Mouse (Mus musculus) frontal cortex, postnatal 10 days (tissue): ENCODE data around the gene Syde2.
"Not testable (repeated sequence)": the region's sequence is repeated elsewhere in the genome, so short reads cannot be mapped to it uniquely, and the experiment has no call there.

Experiments used
- DNase-seq, 2 experiments: peaks; one replicate each; pipeline ENCODE4 v3.0.0; 2022; ENCODE audit warnings: low spot score in 2 of 2, mixed read lengths in 1 of 2

The Syde2 gene

DNA sequence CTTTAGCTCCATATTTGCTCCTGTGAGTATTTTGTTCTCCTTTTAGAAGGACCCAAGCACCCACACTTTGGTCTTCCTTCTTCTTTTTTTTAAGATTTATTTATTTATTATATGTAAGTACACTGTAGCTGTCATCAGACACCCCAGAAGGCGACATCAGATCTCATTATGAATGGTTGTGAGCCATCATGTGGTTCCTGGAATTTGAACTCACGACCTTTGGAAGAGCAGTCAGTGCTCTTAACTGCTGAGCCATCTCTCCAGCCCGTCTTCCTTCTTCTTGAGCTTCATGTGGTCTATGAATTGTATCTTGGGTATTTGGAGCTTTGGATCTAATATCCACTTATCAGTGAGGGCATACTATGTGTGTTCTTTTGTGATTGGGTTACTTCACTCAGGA is 22.1 kb upstream of the Syde2 start:
- not testable (repeated sequence) for DNase-seq

DNA sequence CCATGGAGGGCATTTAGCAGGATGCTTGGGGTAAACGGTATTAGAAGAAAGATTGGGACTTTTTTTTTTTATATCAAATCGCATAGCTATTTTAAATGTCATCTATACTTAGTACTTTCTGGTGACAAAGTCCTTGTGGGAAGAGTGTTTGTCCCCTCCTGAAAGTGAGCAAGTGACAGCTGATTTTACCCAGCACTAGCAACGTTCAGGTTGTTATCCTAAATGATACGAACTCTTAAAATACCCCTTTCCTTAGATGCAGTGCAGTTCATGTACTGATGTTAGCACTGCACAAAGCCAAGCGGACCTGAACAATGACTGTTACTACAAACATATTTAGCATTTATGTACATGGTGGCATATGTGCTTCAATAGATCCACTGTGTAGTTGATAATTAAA is 20.9 kb upstream of the Syde2 start:
- no peak for DNase-seq

- no peak for DNase-seq
Observed at GRCm38 (mm10) chr3:145969031-145969501, 18.6 kb upstream of the Syde2 start.

DNA sequence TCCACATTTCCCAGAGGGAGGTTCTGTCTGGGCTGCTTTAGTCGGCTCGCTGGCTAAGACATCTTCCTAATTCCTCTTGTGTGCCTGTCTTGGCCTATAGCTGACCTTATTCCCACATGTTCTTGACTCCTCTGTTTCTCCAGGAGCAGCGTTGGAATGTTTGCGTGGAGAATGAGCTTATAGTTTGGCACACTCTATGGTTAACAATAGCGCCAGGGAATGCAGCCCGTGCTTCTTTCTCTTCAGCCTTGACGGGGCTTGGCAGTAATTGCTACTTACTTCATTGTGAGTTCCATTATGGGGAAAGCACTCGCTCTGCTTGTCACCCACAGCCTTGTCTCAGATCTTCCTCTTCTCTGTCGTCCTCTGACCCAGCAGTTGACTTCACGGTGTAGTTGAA is 16.2 kb upstream of the Syde2 start:
- no peak for DNase-seq

GRCm38 (mm10) chr3:145974986-145975385 is 12.7 kb upstream of the Syde2 start:
- no peak for DNase-seq

DNA sequence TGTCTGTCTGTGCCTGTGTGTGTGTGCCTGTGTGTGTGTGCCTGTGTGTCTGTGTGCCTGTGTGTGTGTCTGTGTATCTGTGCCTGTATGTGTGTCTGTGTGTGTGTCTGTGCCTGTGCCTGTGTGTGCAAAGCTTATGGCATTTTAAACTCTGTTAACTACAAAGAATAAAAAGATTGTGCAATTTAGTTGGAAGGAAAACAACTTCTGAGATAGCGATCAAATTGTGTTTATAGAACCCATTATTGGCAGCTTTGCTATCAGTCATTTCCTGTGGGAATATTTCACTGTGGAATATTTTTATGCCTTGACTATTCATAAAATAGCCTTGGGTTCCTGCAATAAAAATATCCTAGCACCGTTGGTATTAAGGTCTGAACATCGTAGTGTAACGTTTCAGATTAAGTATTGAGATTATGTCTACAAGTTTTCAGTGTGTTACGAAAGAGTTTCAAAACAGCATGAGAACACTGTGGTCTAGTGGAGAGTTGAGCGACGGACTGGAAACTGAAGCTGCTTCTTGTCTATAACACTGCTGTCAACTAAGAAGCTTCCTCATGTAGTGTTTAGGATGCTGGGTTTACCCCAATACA is 2.2 kb upstream of the Syde2 start:
- DNase-seq: no peak

DNA sequence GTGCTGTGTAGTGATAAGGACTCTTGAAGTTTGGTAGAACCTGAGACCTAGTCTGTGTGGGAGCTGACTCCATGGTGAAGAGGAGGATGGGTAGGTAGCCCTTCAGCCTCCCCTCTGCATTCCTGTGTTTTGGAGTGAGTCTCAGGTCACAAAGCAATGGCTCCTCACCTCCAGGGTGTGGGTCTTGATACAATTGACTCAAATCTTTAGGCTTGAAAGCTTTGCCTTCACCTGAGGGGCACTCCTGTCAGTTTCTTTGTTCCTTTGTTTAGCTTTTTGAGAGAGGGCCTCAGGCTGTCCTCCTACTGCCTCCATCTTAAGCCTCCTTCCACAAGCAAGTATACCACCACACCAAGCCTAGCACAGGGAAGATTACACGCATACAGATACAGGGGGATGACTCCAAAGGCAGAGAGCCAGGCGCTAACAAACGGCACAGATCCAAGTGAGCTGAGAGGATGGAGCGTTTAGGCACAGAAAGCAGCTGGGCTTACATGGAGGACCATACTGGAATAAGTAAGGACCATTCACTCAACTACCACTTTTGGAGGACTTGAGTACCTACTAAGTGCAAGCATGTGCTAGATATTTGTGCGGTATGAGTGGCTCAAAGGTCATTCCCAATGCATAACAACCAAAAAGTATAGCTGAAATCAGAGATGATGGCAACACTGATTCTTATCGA is 1.2 kb upstream of the Syde2 start:
- DNase-seq: no peak

DNA sequence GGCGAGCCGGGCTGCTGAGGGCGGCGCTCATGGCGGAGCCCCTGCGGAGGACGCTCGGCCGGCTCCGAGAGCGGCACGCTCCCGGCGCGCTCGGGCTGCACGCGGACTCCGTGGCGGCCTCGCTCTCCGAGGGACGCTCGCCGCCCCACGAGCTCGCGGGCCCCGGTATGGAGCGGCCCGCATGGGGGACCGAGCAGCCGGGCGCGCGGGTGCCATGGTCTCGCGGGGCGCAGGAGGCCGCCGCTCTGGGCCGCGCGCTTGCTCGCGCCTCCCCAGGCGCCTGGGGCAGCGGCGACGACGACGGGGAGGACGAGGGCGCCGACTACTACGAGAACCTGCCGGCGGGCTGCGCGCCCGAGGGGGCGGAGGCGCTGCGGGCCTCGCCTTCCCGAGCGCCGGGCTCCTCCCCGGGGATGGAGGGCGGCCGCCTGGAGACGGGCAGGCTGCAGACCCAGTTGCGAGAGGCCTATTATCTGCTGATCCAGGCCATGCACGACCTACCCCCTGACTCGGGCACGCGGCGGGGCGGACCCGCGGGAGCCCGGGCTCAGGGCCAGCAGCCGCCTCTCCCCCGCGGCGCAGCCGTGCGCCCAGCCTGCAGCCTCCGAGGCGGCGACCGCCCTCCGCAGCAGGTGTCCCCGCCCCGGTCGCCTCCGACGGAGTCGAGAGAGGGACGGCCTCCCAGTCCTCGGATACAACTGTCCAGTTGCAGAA is 457 bp downstream of the Syde2 start:
- peak; percentile 62 to 66 for DNase-seq

DNA sequence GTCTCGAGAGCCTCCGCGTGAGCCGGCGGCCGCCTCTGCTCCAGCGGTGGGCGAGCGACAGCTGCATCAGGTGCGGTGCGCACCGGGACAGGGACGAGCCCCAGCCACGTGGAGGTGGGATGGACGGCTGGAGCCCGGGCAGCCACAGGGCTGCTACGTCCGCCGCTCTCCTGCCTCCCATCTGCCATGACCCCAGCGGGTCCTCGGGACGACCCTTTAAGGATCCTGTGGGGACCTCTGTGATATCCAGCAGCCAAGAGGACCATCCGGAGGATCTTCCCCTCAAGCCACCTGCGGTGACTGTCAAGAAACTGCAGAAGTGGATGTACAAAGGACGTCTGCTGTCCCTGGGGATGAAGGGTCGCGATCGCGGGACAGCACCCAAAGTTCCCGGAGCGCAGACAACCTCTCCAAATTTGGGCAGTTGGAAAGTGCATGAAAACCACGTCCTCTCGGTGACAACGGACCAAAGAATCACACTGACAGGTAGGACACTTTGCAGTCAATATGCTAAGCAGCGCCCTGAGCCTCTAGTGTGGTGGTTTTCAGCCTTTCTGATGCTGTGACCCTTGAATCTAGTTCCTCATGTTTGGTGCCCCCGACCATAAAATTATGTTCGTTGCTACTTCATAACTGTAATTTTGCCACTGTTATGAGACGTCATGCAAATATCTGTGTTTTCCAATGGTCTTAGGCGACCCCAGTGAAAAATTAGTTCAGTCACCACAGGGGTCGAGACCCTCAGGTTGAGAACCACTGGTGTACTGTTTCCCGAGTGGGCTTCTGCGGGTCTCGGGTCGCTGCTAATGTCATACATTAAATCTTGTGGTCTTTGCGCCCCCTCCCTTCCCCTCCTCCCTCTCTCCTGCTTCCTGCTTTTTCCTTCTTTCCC is 1.3 kb downstream of the Syde2 start:
- no peak for DNase-seq

DNA sequence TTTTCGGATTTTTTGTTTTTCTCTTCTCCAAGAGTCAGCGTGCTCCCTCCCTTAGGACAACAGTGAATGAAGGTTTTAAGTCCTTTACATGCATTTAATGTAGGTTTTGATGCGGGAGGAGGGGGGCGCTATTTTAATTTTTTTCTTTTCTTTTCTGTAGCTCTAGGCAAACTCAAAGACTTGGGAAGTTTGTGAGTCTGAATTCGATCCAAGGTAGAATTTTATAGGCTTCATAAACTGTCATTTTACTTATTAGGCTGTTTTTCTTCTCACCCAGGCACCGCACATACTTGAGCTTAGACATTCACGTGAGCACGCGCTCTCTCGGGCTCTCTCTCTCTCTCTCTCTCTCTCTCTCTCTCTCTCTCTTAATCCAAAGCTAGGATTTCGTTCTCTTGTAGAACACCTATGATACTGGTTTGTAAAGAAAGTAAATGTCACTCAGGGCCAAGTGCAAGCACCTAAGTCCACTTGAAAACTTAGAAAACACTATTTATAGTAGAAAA is 2.0 kb downstream of the Syde2 start:
- DNase-seq: no peak

DNA sequence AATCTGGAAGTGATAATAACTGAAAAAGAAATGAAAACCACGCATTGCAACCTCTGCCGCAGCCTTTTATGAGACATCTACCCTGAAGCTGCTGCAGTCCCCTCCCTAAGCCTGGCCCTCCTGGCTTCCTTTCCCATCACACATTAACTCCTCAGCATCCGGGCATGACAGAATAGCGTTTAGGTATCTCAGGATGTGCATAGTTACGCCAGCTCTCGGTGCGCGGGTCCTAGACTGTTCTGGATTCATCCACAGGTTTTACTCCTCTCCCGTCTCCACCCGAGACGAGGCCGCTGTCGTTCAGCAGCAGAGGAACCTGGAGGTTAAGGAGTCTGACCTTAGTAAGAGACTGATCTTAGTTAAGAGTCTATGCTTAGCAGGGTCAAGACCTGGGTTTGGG is 3.5 kb downstream of the Syde2 start:
- no peak for DNase-seq

- DNase-seq: no peak
Observed at GRCm38 (mm10) chr3:145991976-145992730, 4.5 kb downstream of the Syde2 start.

GRCm38 (mm10) chr3:145992796-145993195 is 5.1 kb downstream of the Syde2 start:
- DNase-seq: no peak

- no peak for DNase-seq
Observed at GRCm38 (mm10) chr3:145993481-145994201, 6.0 kb downstream of the Syde2 start.

DNA sequence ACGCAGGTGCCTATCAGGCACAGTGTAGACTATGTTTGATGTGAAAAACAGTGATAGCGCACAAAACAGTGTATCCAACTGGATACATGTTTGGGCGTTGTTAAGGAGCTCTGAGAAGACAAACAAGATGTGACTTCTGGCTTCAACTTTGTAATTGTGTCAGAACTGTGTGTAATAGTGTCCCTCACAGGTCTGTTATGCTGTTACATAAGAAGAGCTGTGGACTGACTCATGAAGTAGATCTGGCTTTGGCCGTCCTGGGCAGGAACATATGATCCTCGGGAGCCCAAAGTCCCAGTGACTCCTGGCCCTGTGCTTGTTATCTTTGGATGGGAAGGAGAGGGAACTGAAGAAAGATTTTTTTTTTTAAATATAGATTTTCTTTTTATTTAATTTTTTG is 7.8 kb downstream of the Syde2 start:
- no peak for DNase-seq

DNA sequence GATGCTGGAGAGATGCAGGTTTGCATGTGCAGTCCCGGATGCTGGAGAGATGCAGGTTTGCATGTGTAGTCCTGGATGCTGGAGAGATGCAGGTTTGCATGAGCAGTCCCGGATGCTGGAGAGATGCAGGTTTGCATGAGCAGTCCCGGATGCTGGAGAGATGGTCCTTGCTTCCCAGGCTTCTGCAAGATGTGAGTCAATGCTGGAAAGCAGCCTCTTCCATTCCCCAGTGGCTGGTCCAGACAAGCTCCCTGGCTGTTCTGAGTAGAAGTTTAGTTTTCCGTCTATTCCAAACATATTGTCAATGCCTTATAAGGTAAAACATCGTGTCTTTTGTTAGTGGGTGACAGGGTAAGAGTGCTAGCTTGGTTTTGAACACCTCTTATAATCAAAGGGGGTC is 8.9 kb downstream of the Syde2 start:
- DNase-seq: not testable (repeated sequence)

- no peak for DNase-seq
Observed at GRCm38 (mm10) chr3:146004347-146005051, 16.8 kb downstream of the Syde2 start.

DNA sequence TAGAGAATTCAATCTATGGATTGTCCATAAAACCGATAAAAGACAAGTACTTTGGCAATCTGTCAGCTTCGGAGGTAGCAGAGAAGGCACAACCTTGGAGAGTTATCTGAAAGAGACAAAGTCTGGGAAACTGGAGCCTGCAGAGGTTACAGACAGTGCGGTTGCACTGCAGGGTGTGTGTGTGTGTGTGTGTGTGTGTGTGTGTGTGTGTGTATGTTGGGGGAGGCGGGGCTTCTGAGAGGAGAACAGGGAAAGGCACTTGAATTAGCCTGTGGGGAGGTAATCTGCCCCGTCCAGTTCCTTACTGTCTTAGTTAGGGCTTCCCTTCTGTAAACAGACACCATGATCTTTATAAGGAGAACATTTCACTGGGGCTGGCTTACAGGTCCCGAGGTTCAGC is 20.2 kb downstream of the Syde2 start:
- DNase-seq: no peak

GRCm38 (mm10) chr3:146009859-146010645 is 22.4 kb downstream of the Syde2 start:
- no peak for DNase-seq
